Mouse (Mus musculus): Measurements from ENCODE around the gene Sectm1a.
"Not testable (repeated sequence)": the region's sequence is repeated elsewhere in the genome, so short reads cannot be mapped to it uniquely, and the experiment has no call there.

Sectm1a gene

DNA sequence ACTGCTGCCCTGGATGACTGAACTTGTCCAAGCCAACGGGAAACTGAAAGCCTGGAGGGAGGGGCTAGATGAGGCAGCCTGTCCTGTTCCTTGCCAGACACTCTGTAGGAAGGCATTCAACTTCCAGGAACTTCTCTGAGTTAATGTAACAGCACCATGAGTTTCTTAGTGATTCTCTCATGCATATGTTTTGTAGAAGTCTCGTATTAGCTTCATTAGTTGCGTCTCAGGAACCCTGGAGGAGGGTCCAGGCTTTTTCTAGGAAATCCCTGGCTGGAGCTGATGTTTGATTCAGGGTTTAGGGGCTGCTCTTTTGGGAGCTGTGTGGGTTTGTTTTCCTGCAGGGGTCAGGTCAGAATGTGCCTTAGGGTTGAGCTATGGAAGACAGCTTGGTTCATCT is at the start of gene Sectm1a:
Gene Sectm1a, minus strand, starts transcription at position 101 of the 400 bp plus-strand sequence.
- no peak for DNase-seq (ENCODE audit: extremely low spot score)

DNA sequence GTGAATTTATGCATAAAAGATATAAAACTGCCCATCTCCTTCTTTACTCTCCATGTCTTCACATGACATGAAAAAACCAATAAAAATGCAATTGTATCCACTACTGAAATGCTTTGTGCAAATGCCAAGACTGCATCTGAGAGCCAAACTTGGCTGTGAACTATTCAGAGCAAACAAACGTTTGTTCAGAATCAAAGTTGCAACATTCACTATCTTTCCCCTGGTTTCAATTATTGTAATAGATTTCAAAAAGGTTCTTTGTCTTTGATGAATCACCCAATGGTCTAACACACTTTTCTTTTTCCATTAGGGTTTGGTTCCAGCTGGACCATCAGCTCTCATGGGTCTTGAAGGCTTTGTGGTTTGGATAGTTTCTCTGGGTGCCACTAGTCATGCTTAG is 48.6 kb upstream of the Sectm1a start:
- no peak for DNase-seq (ENCODE audit: extremely low spot score)

DNA sequence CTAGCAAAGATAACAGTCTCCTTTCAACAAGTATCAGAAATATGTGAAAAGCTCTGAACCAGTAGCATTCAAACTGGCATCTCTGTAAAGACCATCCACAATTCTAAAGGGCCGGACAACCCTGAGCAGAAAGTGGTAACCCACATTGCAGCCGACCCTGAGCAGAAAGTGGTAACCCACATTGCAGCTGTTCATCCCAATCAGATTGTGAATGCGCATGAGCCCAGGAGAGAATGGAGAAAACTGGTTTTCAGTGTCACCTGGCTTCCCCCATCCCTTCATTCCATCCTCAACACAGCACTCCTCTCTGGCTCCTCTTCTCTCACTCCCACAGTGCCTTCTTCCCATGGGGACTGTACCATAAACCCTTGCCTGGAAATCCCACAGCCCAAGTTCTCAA is 46.4 kb upstream of the Sectm1a start:
- DNase-seq (ENCODE audit: extremely low spot score) = no peak

DNA sequence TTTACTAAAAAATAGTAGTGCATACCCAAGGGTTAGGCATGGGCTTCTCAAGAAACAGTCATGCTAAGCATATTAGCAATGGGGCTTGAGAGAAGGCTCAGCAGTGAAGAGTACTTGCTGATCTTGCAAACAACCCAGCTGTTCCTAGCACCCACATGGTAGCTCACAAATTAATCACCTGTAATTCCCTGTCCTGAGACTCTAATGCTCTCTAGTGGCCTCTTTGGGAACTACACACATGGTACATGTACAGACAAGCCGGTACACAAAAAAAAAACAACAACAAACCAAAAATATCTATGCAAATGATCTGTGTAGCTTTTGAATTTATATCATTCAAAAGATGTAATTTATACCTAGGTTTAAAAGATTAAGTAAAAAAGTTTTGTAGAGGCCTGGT is 45.4 kb upstream of the Sectm1a start:
- no peak for DNase-seq (ENCODE audit: extremely low spot score)

DNA sequence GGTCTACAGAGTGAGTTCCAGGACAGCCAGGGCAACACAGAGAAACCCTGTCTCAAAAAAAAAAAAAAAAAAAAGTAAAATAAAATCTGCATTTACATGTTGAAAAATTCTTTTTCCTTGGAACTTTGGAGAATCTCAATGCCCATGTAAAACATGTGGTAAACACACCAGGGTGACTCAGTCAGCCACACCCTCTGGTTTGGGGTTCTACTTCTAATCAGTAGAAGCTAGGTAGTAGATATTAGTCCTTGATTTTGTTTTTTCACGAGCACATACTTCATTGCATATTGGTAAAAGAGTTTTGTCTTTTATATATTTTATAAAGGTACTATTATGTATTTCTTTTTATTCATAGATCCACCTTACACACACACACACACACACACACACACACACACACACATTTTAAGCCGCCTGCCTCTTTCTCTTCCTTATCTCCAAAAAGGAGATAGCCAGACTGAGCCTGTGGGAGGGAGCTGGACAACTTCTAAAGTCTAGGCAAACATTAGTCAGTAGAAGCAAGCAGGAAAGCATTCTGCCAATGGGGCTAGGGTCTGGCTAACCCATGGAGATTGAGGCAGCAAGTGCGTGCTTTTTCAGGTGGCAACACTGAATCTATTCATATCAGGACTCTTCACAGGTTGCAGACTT is 44.6 kb upstream of the Sectm1a start:
- no peak for DNase-seq (ENCODE audit: extremely low spot score)

DNA sequence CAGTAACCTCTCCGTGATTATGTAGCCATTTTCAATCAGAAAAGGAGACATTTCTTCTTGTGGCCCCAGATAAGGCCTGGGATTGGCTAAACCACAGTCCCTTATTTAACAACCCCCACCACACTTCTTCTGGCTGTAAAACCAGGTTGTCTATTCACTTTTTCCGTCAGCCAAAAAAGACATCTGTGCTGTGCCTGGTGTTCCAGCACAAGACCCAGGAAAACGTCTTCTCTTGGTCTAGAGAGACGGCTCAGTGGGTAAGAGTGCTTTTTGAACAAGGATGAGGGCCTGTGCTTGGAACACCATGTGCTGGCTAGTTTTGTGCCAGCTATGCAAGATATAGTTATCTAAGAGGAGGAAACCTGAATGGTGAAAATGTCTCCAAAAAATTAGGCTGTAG is 42.4 kb upstream of the Sectm1a start:
- no peak for DNase-seq (ENCODE audit: extremely low spot score)

DNA sequence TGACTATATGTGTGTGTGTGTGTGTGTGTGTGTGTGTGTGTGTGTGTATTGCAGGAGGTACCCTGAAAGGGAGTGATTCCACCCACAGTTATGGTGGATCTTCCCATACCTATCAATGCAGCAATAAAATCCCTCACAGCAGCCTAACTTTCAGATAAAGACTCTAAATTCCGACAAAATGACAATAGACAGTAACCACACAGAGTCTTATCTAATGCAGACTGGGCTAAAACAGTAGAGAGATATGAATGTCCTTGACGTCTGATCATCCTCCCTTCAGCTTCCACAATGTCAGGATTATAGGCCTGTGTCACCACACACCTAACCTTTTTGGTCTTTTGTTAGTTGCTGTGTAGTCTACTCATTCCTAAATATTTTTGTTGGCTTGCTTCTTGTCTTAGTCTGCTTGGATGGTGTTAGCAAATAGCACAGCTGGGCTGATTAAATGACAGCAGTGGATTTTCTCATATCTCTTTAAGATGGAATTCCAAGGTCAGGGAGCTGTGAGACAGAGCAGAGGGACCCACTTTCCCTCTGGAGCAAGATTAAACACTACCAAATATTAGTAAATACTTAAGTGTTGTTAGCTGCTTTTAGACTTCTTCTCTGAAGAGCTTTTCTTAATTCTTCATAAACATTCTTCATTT is 41.1 kb upstream of the Sectm1a start:
- DNase-seq (ENCODE audit: extremely low spot score) = no peak

DNA sequence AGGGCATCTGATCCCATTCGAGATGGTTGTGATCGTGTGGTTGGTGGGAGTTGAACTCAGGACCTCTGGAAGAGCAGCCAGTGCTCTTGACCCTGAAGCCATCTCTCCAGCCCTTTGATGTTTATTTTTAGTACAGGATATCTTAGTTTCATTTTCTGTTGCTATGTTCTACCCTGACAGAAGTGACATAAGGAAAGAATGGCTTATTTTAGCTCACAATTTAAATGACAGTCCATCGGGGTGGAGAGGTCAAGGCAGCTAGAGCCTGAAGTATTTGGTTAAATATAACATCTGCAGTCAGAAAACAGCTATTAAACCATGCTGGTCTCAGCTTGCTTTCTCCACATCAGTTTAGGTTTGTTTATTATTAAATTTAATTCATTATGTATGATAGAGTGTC is 40.1 kb upstream of the Sectm1a start:
- DNase-seq (ENCODE audit: extremely low spot score) = no peak

DNA sequence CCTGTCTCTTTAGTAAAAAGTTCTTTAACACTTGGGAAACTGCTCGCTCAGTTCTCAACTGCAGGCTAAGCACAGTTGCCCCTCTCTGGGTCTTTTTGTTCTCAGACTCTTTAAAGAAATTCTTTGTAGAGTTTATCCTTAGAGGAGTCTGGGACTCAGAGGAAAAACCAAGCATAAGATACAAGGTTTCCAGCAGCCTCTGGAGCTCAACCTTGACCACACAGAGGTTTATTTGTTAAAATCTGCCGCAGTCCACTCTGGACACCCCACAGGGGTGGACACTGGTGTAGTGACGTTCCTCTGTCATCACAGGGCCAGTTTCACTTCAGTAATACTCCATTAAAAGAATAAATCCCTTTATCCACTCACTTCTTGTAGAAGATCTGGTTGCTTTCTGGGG is 37.6 kb upstream of the Sectm1a start, which contains the start of gene Tex19.2:
Gene Tex19.2, minus strand, starts transcription at position 101 of the 400 bp plus-strand sequence.
- DNase-seq (ENCODE audit: extremely low spot score) = no peak

DNA sequence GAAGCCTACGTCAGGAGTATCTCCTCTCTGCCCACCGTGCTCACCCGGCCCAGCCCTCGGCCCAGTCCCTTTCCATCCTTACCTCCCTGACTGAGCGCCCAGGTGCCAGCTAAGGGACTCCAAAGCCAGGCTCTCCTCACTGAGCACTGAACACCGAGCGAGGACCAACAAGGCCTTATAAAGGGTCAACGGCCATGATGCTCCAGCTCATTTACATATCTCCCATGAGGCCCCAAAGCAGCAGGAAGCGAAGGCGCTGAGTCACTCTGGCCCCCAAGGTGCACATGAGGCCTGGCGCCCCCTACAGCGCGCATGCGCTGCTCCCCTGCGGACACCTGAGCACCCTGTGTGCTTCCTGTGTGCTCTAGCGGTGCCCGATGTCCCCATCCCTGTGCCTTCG is 37.1 kb upstream of the Sectm1a start:
- DNase-seq (ENCODE audit: extremely low spot score) = no peak

DNA sequence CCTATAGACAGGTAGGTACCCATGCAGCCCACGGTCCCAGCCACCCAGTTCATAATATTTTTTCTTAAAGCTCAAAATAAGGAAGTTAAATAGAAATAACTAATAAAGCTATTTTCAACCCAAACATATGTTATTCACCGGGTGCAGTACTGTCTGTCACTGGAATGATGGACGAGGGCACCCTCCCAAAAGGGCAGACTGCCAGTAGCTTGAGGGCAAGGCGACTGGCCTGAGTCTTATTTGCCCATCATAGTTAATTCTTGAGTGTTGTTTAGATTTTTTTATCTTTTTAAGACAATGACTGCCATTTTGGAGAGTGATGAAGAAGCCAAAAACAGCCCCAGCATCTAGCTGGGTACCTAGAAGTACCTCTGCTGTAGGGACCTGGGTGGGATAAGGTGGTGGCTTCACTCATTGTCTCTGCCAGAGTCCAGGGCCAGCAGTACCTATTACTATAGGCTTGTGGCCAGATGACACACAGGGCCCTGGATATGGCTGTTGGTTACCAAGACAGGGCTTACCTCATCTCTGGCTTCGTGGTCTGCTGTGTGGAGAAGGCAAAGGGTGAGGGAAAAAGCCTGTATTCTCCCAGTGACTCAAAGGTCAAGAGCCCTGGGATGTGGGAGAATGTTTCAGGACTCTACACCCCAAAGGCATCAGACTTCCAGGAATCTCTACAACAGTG is 31.2 kb upstream of the Sectm1a start:
- DNase-seq (ENCODE audit: extremely low spot score) = no peak

DNA sequence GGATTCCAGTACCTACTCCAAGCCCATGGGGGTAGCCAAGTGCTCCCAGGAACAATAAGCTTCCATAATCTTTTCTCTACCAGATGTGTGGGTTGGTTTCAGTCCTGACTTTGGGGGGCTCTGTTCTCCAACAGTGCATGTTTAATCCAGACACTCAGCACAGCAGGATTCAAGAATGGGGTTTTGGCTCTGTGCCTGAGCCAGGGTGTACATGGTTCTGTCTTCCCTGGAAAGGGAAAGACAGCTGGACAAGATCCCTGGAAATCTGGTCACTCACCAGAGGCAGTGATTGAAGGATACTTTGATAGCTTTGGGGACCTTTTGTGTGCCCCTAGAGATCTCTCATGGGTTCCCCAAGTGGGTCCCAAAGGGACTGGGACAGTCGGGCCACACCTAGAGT is 30.6 kb upstream of the Sectm1a start:
- no peak for DNase-seq (ENCODE audit: extremely low spot score)

DNA sequence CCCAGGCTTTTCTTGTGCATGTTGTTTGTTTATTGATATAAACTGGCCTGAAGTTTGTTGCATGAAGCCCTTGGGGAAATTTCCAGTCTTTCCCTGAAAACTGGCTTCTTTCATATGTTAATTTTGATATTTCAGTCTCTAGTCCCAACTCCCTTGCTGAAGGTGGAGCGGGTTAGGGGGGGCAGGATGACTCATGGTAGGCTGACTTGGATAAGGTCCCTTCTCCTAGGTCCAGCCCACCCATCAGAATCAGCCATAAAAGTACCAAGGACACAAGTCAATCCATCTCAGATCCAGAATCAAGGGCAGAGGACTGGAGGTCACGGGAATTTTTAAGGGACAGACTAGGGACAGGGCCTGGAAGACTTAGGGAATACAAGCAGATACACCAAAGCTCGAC is 30.0 kb upstream of the Sectm1a start:
- no peak for DNase-seq (ENCODE audit: extremely low spot score)

DNA sequence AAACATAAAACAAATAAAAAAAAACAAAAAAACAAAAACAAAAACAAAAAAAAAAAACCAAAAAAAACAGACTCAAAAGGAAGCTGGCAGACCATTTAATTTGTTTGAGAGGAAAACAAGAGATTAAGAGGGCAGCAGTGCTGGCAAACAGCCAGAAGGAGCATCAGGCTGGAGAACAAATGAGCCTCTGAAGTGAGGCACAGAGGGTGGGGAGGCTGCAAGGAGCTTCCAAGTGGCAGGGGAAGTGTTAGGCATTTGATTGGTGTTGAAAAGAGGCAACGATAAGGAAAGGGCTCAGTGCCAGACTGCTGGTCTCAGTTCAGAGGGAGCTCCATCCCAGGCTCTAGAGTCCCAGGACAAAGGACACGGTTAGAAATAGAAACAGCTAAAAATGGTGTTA is 29.0 kb upstream of the Sectm1a start:
- DNase-seq (ENCODE audit: extremely low spot score) = no peak

DNA sequence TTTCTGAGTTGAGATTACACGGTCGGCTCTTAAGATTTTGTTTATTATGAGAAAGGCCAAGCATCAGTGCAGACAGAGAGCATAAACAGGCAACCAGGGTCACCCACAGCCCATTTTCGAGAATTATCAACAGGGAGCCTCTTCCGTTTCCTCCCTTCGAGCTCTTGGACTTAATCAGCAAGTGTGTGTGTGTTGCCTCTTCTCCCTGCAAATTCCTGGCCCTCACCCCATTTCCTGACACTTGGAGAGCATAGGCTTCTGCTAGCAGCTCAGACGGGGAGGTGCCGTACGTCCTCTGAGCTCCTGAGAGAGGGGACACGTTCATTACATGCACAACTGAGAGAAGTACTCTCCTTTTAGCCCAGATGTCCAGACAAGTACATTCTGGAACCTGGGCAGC is 27.0 kb upstream of the Sectm1a start:
- DNase-seq (ENCODE audit: extremely low spot score) = no peak

DNA sequence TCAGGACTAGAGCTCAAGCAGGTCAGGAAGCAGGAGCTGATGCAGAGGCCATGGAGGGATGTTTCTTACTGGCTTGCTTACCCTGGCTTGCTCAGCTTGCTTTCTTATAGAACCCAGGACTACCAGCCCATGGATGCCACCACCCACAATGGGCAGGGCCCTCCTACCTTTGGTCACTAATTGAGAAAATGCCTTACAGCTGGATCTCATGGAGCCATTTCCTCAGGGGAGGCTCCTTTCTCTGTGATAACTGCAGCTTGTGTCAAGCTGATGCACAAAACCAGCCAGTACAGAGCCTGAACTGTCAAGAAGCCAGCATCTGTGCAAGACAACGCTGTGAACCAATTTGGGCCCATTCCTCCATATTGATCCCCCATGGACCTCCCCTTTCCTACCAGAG is 26.2 kb upstream of the Sectm1a start:
- not testable (repeated sequence) for DNase-seq (ENCODE audit: extremely low spot score)

DNA sequence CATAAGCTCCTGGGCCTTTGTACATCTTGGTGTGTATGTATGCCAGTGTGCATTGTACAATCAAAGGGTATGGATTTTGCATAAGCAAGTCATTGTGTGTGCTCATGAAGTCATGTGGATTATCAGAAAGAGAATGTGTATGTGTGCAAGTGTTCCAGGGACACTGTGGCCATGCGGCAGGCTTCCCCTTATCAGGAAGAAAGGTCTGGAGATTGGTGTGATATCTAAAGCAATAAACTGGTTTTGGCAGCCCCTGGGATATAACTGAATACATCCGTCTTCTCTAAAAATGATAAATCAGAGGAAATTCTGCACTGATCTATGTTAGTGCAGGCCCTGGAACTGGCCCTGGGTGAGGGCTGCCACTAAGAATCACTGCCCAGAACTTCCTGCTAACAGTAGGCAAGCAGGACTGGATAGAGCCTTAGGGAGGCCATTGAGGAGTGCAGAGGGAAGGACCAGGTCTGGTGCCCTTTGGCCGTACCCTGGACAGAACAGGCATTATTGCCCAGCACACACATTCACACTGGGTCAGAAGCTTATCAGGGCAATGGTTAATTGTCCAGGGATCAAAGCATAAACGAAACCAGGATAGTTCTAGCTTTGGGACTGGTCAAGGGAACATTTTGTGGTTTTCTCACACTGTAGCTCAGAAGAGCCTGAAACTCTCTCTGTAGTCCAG is 20.2 kb upstream of the Sectm1a start:
- no peak for DNase-seq (ENCODE audit: extremely low spot score)

DNA sequence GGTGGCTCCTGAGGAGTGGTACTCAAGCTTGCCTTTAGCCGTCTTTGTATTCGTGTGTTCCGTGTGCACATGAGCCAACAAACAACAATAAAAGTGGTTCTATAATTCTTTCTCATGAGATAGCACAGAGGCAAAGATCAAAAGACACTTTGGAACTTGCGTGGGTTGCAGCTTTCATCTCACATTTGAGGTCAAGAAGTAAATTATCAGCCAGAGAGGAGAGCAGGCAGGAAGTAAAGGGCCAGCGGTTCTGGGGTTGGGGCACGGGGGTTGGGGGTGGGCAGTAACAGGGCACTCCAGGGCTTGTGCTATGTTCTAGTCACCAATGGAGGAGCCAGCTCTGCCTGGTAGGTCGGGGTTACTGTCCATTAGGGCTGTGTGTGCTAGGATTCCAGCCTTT is 19.7 kb upstream of the Sectm1a start:
- no peak for DNase-seq (ENCODE audit: extremely low spot score)

DNA sequence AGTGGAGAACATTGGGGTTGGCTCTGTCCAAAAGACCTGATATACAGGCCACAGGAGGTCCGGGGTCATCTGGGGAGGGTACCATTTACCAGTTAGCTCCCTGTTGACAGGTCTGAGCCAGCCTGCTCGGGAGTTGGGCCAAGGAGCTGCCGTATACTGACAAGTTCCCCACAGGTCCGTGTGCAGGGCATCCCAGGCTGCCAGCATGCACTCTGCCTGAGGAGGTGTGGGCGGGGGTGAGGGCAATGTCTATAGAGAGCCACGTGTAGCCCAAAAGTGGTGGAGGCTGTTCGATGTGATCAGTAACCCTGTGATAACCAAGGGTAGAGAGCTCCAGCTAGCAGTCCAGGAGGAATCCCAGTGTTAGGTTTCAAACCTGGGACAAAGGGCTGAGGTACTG is 18.7 kb upstream of the Sectm1a start:
- DNase-seq (ENCODE audit: extremely low spot score) = no peak

DNA sequence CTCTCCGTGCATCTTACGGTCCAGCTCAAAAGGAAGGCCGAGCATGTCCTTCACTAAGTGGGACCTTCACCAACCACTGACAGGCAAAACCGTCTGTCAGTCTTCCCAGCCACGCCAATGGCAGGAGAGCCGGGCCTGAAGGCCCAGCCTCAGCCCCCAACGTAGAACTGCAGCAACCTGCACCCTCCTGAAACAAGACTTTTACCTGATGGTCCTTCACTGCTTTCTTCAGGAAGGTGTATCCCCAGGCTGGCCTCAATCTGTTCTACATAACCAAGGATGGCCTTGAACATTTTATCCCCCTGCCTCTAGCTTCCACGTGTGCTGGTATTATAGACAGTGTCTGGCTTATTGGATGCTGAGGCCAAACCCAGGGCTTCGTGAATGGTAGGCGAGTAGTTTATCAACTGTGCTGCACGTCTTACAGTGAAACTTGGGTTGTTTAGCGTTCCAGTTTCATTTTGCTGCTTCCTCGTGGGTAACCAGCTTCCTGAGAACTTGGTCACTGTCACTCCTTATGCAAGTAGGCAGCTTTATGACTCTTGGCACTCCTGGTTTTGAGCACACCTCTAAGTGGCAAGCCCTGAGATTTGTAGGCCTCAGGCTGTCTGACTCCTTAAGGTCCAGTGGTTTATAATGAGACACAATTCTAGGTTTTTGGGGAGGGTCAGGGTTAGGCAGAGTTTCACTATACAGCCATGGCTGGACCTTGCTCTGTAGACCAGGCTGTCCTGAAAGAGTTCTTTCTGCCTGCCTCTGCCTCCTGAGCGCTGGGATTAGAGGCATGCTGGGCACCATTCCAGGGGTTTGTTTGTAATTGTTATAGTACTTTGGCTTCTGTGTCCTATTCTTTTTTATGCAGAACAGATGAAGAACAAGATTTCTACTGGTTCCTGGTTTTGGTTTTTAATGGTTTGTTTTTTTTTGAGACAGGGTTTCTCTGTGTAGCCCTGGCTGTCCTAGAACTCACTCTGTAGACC is 11.9 kb upstream of the Sectm1a start:
- DNase-seq (ENCODE audit: extremely low spot score) = no peak

DNA sequence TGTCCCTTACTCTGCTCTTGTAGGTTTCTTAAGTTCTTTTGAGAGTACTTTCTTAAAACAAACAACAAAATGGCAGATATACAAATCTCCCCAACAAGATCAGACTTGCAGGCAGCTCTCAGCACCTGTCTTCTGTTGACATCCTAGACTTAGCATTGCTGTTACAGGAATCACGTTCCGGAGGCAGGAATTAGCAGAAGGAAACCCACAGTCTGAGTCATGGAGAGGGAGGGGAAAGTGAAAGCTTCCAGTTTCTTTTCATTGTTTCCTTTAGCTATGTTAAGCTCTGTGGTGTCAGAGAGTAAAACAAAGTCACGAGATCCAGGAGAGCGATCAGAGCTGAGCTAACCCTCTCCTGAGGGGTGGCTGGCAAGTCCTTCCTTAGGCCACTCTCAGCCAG is 9.9 kb upstream of the Sectm1a start:
- DNase-seq (ENCODE audit: extremely low spot score) = no peak
